Mouse (Mus musculus) heart, postnatal 4 days (tissue): ENCODE data around the gene Eps15l1. TPM values are rescaled to one million over a fixed set of nuclear protein-coding genes. Genes with fewer than 3 reads are reported as not detected.

Experiments used
- DNase-seq: peaks from one replicate; pipeline ENCODE4 v3.0.0; 2021
- total RNA-seq, 2 experiments: library from RNA; stranded (reverse); gene quantifications; 2 replicates each; pipeline ENCODE4 v1.2.3; 2021

The Eps15l1 gene
- total RNA-seq, 2 experiments from 2014 or later = 56.8 to 60.0 TPM

GRCm38 (mm10) chr8:72413839-72414238, 7.4 kb downstream of the Eps15l1 start:
- DNase-seq = no peak

GRCm38 (mm10) chr8:72409443-72409842, 11.8 kb downstream of the Eps15l1 start:
- no peak for DNase-seq

- DNase-seq = no peak
These were observed 13.4 kb downstream of the Eps15l1 start for GRCm38 (mm10) chr8:72407878-72408277.

- DNase-seq = no peak
These were observed 18.3 kb downstream of the Eps15l1 start for GRCm38 (mm10) chr8:72402981-72403380.

DNA sequence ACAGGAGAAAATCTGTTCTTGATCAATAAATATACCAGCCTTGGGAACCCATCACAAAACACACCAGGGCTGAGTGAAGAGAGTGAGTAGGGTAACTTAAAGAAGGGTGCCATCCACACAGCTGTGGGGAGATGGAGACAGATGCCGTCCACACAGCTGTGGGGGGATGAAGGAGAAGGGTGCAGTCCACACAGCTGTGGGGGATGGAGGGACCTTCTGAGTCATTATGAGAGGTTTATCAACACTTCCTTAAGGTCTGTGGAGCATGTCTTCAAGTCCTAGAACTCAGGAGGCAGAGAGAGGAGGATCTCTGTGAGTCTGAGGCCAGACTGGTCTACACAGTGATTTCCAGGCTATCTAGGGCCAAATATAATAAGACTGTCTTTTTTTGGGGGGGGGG, 19.9 kb downstream of the Eps15l1 start:
- no peak for DNase-seq

DNA sequence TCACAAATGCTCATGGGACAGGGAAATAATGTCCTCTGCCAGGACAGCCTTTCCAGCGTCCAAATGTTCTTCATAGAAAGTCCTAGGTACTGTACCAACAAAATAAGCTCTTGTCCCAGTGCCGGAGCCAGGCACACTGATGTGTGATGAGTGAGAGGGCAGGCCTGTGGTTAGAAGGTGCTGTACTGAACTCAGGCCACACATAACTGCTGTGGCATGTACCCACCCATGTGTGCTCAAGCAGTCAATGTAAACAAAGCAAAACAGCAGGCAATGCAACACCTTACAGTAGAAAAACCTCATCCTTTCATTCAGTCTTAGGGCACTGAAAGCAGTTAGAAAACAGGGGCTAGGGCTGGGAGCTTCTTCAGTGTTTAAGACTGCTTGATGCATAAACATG, 35.5 kb downstream of the Eps15l1 start:
- DNase-seq = no peak

DNA sequence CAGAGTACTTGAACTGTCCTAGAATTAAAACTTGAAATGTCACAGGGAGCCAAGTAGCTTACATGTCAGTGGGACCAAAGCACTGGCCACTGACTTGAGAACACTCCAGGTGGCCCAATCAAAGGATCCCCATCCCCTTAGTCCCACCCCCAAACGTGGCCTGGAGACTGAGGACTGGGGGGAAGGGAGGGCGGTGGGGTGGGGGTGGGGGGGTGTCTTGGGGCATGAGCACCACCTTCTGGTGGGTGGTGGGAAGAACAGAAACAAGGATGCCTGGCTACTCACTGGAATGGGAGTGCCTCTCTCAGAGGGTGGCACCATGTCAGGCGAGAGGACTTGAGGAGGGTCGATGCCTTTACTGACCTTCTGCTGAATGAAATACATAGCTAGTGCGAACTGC, 38.9 kb downstream of the Eps15l1 start:
- peak; percentile 35 for DNase-seq

- DNase-seq = no peak
These were observed 40.6 kb downstream of the Eps15l1 start for GRCm38 (mm10) chr8:72380656-72381055.

DNA sequence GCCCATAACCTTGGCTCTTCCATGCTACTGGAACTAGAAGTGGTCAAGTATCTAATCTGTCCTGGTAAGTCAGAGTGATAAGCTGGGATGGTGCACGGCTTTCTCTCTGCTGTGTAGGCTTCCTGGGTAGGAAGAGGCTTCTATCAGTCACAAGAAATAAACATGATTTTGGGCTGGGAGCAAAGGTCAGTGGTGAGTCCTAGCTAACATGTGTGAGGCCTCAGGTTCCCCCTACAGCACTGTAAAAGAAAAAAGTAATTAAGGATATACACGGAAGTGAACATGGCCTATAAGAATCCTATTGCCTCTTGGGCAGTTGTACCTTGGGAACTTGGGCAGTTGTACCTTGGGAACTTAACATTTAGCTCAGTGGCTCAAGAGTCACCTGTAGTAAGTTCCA, 44.4 kb downstream of the Eps15l1 start:
- no peak for DNase-seq

GRCm38 (mm10) chr8:72376309-72376708, 45.0 kb downstream of the Eps15l1 start:
- no peak for DNase-seq

DNA sequence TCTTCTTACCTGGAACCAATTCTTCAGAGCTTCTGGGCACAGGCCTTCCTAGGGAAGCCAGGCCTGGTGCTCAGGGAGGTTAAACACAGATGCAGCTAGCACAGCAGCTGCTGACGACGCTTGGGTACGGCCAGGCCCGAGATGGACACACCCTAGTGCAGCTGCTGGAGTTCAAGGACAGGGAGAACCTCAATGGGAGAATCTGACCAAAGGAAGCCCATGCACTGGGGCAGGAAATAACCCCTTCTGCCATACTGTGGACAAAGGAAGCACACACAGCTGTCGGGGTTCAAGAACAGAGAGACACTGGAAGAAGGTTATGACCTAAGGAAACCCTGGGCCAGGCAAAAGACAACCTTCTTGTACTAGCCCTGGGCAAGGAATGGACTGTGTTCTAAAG, 46.1 kb downstream of the Eps15l1 start:
- no peak for DNase-seq

GRCm38 (mm10) chr8:72372311-72372710, 48.9 kb downstream of the Eps15l1 start:
- no peak for DNase-seq

DNA sequence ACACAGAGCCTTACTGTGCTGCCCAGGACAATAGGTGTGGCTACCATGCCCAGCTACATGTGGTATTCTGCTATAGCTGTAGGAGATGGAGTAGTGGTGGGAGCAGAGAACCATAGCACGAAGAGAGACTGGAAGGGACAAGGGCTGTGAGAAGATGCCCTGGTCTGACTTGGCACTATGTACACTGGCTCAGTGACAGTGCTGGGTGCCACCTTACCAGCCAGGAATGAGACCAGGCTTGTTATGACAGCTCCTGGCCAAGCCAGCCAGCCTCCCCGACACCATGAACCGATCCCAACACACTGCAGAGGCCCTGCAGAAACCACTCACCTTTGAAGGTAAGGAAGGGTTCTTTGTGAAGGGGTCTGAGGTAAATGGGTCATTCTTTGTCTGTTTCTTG, 49.9 kb downstream of the Eps15l1 start:
- no peak for DNase-seq

DNA sequence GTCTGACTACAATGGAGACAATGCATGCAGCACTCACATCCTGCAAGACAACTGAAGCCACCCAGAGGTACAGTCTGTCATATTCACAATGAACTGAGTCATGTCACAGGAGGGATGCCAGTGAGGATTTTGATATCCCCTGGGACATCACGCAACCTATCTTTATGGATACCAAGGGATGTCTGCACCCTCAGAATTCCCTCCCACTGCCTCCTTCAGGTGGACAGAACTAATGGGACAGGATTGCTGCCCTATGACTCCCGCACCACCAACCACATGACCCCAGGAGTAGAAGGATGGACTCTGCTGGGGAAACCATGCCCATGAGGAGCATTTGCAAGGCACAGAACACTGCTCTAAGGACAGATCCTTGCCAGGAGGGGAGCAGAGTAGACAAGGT, 54.8 kb downstream of the Eps15l1 start:
- DNase-seq = no peak

DNA sequence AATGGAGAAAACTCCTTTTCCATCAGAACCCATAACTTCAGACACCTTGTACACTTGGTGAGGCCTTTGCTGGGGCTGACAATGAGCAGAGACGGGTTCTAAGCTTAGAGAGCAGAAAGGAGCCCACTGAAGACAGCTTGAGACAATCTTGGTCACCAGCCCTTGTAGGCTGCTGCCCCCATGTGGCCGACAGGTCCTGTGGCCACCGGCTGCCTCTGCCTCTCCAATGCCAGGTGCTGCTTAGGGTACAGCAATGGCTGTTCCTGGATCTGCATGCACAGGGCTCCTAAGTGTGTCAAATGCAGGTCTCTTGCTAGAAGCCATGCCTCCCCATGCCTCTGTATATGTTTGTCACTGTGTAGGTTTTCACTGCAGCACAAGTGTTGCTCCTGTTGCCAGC, 55.4 kb downstream of the Eps15l1 start:
- DNase-seq = peak; percentile 85

GRCm38 (mm10) chr8:72365016-72365415, 56.2 kb downstream of the Eps15l1 start:
- no peak for DNase-seq

- DNase-seq = no peak
These were observed 57.8 kb downstream of the Eps15l1 start for GRCm38 (mm10) chr8:72363457-72363856.

DNA sequence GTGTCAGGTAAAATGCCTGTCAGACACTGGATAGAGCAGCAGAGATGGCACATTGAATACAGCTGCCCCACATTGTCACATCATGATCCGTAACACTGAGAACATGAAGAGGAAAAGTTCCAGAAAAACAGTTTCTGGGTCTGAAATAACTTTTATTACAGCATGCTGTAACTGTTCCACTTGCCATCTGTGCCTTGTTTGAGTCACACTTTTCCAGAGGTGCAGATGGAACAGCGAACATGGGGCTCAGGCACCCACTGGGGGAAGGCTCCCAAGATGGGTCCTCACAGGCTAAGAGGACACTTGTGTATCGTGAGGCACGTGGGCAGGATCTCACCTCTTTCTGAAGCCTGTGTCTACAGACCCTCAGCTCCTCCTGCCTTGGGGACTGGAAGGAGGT, 58.5 kb downstream of the Eps15l1 start:
- no peak for DNase-seq

- no peak for DNase-seq
These were observed 61.1 kb downstream of the Eps15l1 start for GRCm38 (mm10) chr8:72360162-72360561.

DNA sequence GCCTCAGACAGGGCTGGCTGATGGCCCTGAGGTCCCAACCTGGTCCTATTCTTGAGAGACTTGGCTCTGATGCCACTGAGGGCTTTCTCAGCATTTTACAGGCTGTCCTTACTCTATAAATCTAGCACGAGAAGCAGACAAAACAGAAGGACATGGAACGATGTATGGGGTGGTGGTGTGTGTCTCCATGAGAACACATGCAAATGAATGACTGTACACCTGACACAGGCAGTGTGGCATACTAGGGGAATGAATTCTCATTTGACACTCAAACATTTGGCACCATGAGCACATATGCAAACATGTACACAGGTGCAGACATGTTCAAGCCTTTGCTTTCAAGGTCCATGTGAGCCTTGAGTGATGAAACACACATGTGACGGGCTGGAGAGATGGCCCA, 64.7 kb downstream of the Eps15l1 start:
- no peak for DNase-seq

DNA sequence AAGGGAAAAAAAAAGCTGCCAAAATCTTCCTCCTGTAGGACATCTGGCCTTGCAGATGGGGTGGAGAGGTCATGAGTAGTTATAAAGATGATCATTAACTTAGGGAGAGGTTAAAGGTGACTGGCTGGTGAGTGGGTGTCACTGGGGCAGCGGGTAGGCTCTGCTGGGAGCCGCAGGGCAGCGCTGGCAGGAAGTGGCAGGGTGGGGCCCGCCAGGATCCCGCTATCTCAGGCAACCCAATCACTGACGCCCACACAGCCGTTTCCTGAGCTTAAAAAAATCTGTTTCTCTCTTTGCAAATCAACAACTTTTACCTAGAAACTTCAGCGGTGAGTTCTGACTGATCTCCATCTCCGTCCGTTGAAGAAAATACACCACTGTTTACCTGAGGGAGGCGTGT, 67.0 kb downstream of the Eps15l1 start:
- DNase-seq = peak; percentile 54

GRCm38 (mm10) chr8:72353700-72354045, 67.6 kb downstream of the Eps15l1 start:
- no peak for DNase-seq

DNA sequence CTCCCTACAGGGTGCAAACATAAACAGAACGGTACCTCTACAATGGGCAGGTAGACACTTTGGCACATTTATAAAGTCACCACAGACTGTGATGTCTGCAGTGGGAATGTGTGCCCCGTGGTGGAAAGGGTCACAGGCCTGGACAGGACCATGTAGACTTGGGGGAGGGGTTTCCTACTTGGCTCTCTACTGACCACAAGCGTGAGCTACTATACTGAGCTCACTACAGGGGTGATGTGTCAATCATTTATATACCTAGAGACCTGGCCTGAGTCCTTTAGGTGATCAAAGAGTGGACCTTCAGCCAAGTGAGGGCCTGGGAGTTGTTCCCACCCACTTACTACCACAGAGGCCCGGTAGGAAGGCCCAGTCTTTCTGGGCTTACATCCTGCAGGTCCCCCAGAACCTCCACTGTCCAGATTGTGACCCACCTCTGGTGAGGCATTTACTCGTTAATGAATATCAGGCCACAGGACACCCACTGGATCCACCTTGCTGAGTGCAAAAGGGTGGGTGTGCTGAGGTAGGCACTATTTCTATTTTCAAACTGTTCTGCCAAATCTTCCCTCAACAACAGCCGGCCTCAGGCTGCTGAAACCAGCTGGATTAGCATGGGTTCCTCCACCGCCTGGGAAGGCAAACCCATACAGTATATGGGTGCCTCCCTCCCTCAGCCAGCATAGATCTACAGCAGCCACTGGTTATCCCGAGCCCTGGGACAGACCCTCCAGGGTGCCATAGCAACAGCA, 68.1 kb downstream of the Eps15l1 start:
- no peak for DNase-seq

DNA sequence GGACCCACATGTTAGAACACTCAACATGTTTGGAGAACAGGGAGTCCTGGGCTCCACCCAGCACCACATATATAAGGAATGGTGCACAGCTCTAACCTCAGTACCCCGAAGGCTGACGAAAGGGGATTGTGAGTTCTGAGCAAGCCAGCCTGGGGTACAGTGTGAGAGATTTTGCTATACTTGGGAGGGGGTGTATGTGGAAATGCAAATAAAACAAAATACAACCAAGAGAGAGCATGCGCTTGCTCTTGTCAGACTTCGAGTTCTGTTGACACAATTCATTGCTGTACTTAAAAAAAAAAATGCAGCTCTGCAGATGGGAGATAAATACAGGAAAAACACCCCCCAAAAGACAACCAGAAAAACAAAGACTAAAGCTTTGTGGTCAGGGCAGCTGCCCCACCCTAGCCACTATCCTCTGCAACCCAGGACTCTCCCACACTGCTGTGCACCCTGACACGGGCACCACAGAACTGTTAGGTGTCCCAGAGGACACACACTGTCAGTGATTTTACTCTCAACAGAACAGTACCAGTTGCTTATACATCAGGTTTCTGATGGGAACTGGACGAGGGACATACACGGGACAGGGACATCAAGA, 69.8 kb downstream of the Eps15l1 start:
- DNase-seq = no peak

GRCm38 (mm10) chr8:72350727-72351126, 70.5 kb downstream of the Eps15l1 start:
- DNase-seq = no peak
